29 mouse cellular contexts compared by ENCODE assay signal in genomic region chr5:110211312-110211711, GRCm38 (mm10). TPM values are rescaled to one million over a fixed set of nuclear protein-coding genes. Genes with fewer than 3 reads are reported as not detected.
DNase-seq lines count a peak whose midpoint lies in the region; ATAC-seq lines count a peak whose summit lies in the region.
"Had no signal": no experiment of that assay in that cellular context is flagged by ENCODE, and none has a peak within 500 bp of the region (broad histone marks: within the 10 kb centered on the region; RNA-seq: fewer than 3 reads in every experiment).

No protein-coding gene starts in this region.

- no peaks in the 10 kb centered on the region for H3K27me3 ChIP-seq in liver, embryonic 11.5 days (replicated peaks; ENCODE audit: control insufficient read depth, insufficient read depth, low read length)
- H3K27me3 ChIP-seq: forebrain, embryonic 13.5 days; heart, embryonic 12.5 days; limb, embryonic 15.5 days; megakaryocyte, embryonic 14.5 days; midbrain, embryonic 12.5 days; Patski had no signal

- WGBS in liver, embryonic 11.5 days, result 66% methylated on average over 2 of the region's 2 CpGs

- no peak overlapping the region for H3K4me3 ChIP-seq in liver, embryonic 11.5 days (ENCODE audit: low read depth, low read length)
- H3K4me3 ChIP-seq: forebrain, embryonic 13.5 days; heart, adult 2 months; heart, embryonic 12.5 days; limb, embryonic 10.5 days; limb, embryonic 15.5 days; megakaryocyte, embryonic 14.5 days; midbrain, embryonic 12.5 days had no signal

- H3K4me2 ChIP-seq in liver, embryonic 11.5 days, result no peak overlapping the region
- H3K4me2 ChIP-seq: forebrain, embryonic 13.5 days; heart, embryonic 12.5 days; hindbrain, embryonic 14.5 days; limb, embryonic 15.5 days; midbrain, embryonic 12.5 days had no signal

- no peak overlapping the region for H3K9ac ChIP-seq in liver, embryonic 11.5 days (ENCODE audit: low read depth, low read length)
- H3K9ac ChIP-seq: forebrain, embryonic 13.5 days; heart, embryonic 12.5 days; hindbrain, embryonic 14.5 days; limb, embryonic 15.5 days; midbrain, embryonic 12.5 days had no signal

- no peak overlapping the region for H3K27ac ChIP-seq in liver, embryonic 11.5 days (ENCODE audit: low read depth, low read length)
- H3K27ac ChIP-seq: forebrain, embryonic 13.5 days; heart, adult 2 months; hindbrain, embryonic 14.5 days; limb, embryonic 10.5 days; limb, embryonic 15.5 days; midbrain, embryonic 12.5 days had no signal

- no peak for ATAC-seq in liver, embryonic 11.5 days (replicated peaks; ENCODE audit: low FRiP score)
- ATAC-seq in megakaryocyte progenitor cell, adult 5-6 weeks (replicated peaks; ENCODE audit: poor library complexity), result peak; percentile 98
- ATAC-seq: forebrain, embryonic 13.5 days; intestine, postnatal 0 days; Patski had no signal

- peaks cover 41% of the 10 kb centered on the region for H3K36me3 ChIP-seq in liver, embryonic 11.5 days (ENCODE audit: control insufficient read depth, insufficient read depth, low read length)

- H3K4me1 ChIP-seq in liver, embryonic 11.5 days (replicated peaks; ENCODE audit: control insufficient read depth, insufficient read depth, low read length), result no peaks in the 10 kb centered on the region
- H3K4me1 ChIP-seq: forebrain, embryonic 13.5 days; heart, embryonic 12.5 days; limb, embryonic 10.5 days; limb, embryonic 15.5 days; megakaryocyte, embryonic 14.5 days; midbrain, embryonic 12.5 days had no signal

- peak; percentile 6 for DNase-seq in liver
- DNase-seq in liver, embryonic 11.5 days (ENCODE audit: low spot score), result no peak
- peak; percentile 34 to 35 for DNase-seq in lung, postnatal 4 days
- DNase-seq in lung, adult 18-20 months, result no peak
- no peak for DNase-seq in cerebellum, adult 9-10 months
- DNase-seq in heart, postnatal 4 days, result no peak
- DNase-seq in cerebellum, postnatal 10 days, result no peak
- DNase-seq: adrenal gland, postnatal 10 days; cerebellum, adult 11-12 months; cerebellum, postnatal 14 days; gastrocnemius, postnatal 25 days; heart, adult 2 months; kidney, adult 9 months; kidney, postnatal 10 days; layer of hippocampus, postnatal 36 days; spleen, adult 18-20 months; thymus, adult 2 months; thymus, postnatal 36 days had no signal

- H3K9me3 ChIP-seq in liver, embryonic 11.5 days (ENCODE audit: control insufficient read depth, low read length), result no peaks in the 10 kb centered on the region
- H3K9me3 ChIP-seq: forebrain, embryonic 13.5 days; G1E; heart, embryonic 12.5 days; limb, embryonic 10.5 days; limb, embryonic 15.5 days; megakaryocyte, embryonic 14.5 days; midbrain, embryonic 12.5 days had no signal

RNA-seq across cellular contexts. Expression of gene Ankle2, which starts 19.5 kb away (rescaled TPM):
- polyA plus RNA-seq in liver, embryonic 11.5 days (2014; fragmentation: Nextera tagmentation; extraction: Ambion mirVana), result 30.4 and 30.5 TPM in 2 replicates
- 40.9 and 44.1 TPM in 2 replicates for total RNA-seq in megakaryocyte progenitor cell, adult 5-6 weeks (2015)
- 52.5 and 52.6 TPM in 2 replicates for total RNA-seq in megakaryocyte progenitor cell, adult 5-6 weeks (2017)
- 10 to 100 TPM; 27.9 to 29.8 TPM for total RNA-seq in heart, postnatal 4 days (2021)

RNA-seq across cellular contexts. Expression of gene Golga3, which starts 34.8 kb away (rescaled TPM):
- 19.2 and 20.4 TPM in 2 replicates for polyA plus RNA-seq in liver, embryonic 11.5 days (2014; fragmentation: Nextera tagmentation; extraction: Ambion mirVana)
- total RNA-seq in megakaryocyte progenitor cell, adult 5-6 weeks (2015), result 11.9 and 13.7 TPM in 2 replicates
- total RNA-seq in megakaryocyte progenitor cell, adult 5-6 weeks (2017), result 21.4 and 22.6 TPM in 2 replicates
- 10 to 100 TPM; 35.5 to 38.7 TPM for total RNA-seq in heart, postnatal 4 days (2021)

RNA-seq across cellular contexts. Expression of gene Pgam5, which starts 58.4 kb away (rescaled TPM):
- 78.2 and 81.1 TPM in 2 replicates for polyA plus RNA-seq in liver, embryonic 11.5 days (2014; fragmentation: Nextera tagmentation; extraction: Ambion mirVana)
- total RNA-seq in megakaryocyte progenitor cell, adult 5-6 weeks (2015), result 42.9 and 47.8 TPM in 2 replicates
- total RNA-seq in megakaryocyte progenitor cell, adult 5-6 weeks (2017), result 32.7 and 35.3 TPM in 2 replicates
- total RNA-seq in heart, postnatal 4 days (2021), result 10 to 100 TPM; 41.4 to 42.8 TPM

Comparison
In these comparisons a context has a peak if more than half of its experiments do, and no peak if none do; other contexts are left out.
1. DNase-seq: peak in liver (single experiment) and lung, postnatal 4 days (2 of 2); none in liver, embryonic 11.5 days (single experiment), lung, adult 18-20 months (0 of 2), cerebellum, adult 9-10 months (single experiment), heart, postnatal 4 days (single experiment) and cerebellum, postnatal 10 days (0 of 2).